Mouse (Mus musculus) embryonic facial prominence, embryonic 11.5 days (tissue): ENCODE measurements around the gene Lingo4. TPM values are rescaled to one million over a fixed set of nuclear protein-coding genes. Genes with fewer than 3 reads are reported as not detected.

Experiments used
- ATAC-seq: fragments of 200-750 bp; cut with Nextera tagmentation; replicated peaks from 2 replicates; pipeline ENCODE4 v1.8.0; 2017; ENCODE audit warnings: low read depth; ENCODE audit not compliant: insufficient number of reproducible peaks, low FRiP score, low TSS enrichment
- DNase-seq: peaks from one replicate; pipeline ENCODE4 v3.0.0-alpha.2; 2015; ENCODE audit warnings: low spot score
- H3K27ac ChIP-seq: fragments of 300-500 bp; sonication (generic); replicated peaks from 2 replicates; pipeline ENCODE4 v1.5.1; 2014; ENCODE audit warnings: mild to moderate bottlenecking, low read depth, low read length, control low read depth
- H3K27me3 ChIP-seq: fragments of 300-500 bp; sonication (generic); 2 replicates; pipeline ENCODE4 v1.6.1; 2014; ENCODE audit warnings: mild to moderate bottlenecking, low read length, moderate library complexity, mixed read lengths; ENCODE audit not compliant: control insufficient read depth, insufficient read depth
- H3K36me3 ChIP-seq: fragments of 300-500 bp; sonication (generic); replicated peaks from 2 replicates; pipeline ENCODE4 v1.6.1; 2014; ENCODE audit warnings: low read depth, mild to moderate bottlenecking, low read length, moderate library complexity, mixed read lengths; ENCODE audit not compliant: control insufficient read depth, insufficient read depth
- H3K4me1 ChIP-seq: fragments of 300-500 bp; sonication (generic); 2 replicates; pipeline ENCODE4 v1.6.1; 2014; ENCODE audit warnings: low read length, mixed read lengths; ENCODE audit not compliant: control insufficient read depth, insufficient read depth
- H3K4me2 ChIP-seq: fragments of 300-500 bp; sonication (generic); 2 replicates; pipeline ENCODE4 v1.6.1; 2014; ENCODE audit warnings: low read depth, mild to moderate bottlenecking, control low read depth, low read length, moderate library complexity
- H3K4me3 ChIP-seq: fragments of 300-500 bp; sonication (generic); 2 replicates; pipeline ENCODE4 v1.5.1; 2014; ENCODE audit warnings: low read depth, low read length, control low read depth
- H3K9ac ChIP-seq: fragments of 300-500 bp; sonication (generic); replicated peaks from 2 replicates; pipeline ENCODE4 v1.6.1; 2014; ENCODE audit warnings: mild to moderate bottlenecking, control low read depth, low read length
- H3K9me3 ChIP-seq: fragments of 300-500 bp; sonication (generic); replicated peaks from 2 replicates; pipeline ENCODE4 v1.6.1; 2016; ENCODE audit warnings: mild to moderate bottlenecking, low read length, inconsistent platforms, mixed read lengths; ENCODE audit not compliant: control insufficient read depth
- WGBS: fragments of 180-500 bp; shearing (Covaris S2); extraction: QIAGEN DNeasy Blood & Tissue Kit; methylation state at CpG from one replicate; pipeline ENCODE4 v1.1.7; 2014; 5-methylcytosine and 5-hydroxymethylcytosine counted together
- polyA plus RNA-seq: library from polyadenylated mRNA; unstranded; fragments of >200 nt; fragmentation: Nextera tagmentation; extraction: Ambion mirVana; gene quantifications from 2 replicates; pipeline ENCODE4 v1.2.1, GENCODE M21; 2014

Lingo4 gene
- polyA plus RNA-seq, 1 experiment from 2014 or later, result 0.13 TPM

DNA sequence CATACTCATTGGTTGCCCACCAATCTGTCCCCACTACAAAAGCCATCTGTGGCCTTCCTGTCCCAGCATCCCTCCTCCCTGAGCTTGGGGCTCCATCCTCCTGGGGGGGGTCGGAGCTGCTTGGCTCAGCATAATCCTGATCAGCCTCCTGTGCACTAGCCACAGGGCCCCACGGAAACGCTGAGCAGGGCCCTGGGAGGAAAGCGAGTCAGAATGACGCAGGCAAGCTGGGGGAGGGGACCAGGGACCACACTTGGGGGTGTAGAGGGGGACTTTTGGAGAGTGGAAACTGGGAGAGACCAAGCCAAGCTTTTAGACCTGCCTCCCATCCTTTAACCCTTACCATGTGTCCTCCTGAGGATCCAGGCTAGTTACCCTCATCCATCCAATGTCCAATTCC lies 22.5 kb upstream of the Lingo4 start:
- Histone ChIP-seq H3K36me3 (no peaks in the 10 kb centered on the region), H3K4me1 (peaks cover 6% of the 10 kb centered on the region; the same call in 1 of the 2 replicates), H3K27me3 (no peaks in the 10 kb centered on the region; the same call in 1 of the 2 replicates), H3K27ac (no peak overlapping the region), H3K4me3 (no peak overlapping the region), H3K9ac (no peak overlapping the region), H3K9me3 (no peaks in the 10 kb centered on the region), H3K4me2 (no peak overlapping the region)
- WGBS, result 49% methylated on average over 5 of the region's 5 CpGs
- ATAC-seq, result no peak
- no peak for DNase-seq

DNA sequence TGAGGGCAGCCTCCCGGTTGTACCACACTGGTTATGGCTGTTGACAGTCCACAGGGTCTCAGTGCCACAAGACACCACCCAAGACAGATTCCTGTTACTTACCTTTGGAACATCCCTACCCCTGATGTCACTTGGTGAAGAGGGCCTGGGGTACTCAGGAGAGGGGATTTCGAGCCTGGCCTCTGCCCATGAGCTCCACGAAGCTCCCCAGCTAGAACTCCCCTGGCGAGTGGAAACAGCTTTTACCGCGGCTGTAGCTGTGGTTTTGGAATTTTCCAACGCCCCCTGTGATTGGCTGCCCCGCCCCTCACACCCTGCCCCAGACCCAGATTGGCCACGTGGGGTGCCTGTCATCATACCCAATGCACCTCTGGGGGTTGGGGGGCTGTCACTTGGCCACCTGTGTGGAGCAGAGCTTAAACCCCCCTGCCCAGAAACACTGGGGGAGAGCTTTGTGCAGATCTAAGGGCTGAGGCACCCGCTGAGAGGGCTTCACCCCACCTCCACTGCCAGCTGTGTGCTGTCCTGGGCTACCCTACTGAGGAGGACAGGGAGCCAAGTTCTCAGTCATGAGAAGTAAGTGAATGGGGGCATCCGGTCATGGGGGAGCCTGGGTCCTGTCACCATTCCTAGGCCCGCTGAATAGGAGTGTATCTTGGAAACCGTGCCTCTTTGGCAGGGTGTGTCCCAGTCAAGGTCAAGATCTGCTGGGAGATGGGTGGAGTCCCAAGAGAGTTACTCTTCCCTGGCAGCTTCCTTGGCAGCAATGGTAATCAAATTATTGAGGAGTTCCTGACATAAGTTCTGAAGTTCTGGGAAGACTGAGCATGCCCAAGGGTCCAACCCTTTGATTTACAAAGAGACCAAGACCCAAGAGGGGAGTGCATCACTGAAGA lies 21.0 kb upstream of the Lingo4 start:
- Histone ChIP-seq H3K4me1 (peaks cover 6% of the 10 kb centered on the region; the same call in 1 of the 2 replicates), H3K36me3 (no peaks in the 10 kb centered on the region), H3K4me3 (no peak overlapping the region), H3K9ac (no peak overlapping the region), H3K27me3 (no peaks in the 10 kb centered on the region; the same call in 1 of the 2 replicates), H3K4me2 (no peak overlapping the region), H3K9me3 (no peaks in the 10 kb centered on the region), H3K27ac (no peak overlapping the region)
- WGBS, result 21% methylated on average over 13 of the region's 13 CpGs
- DNase-seq (no peak), ATAC-seq (no peak)

DNA sequence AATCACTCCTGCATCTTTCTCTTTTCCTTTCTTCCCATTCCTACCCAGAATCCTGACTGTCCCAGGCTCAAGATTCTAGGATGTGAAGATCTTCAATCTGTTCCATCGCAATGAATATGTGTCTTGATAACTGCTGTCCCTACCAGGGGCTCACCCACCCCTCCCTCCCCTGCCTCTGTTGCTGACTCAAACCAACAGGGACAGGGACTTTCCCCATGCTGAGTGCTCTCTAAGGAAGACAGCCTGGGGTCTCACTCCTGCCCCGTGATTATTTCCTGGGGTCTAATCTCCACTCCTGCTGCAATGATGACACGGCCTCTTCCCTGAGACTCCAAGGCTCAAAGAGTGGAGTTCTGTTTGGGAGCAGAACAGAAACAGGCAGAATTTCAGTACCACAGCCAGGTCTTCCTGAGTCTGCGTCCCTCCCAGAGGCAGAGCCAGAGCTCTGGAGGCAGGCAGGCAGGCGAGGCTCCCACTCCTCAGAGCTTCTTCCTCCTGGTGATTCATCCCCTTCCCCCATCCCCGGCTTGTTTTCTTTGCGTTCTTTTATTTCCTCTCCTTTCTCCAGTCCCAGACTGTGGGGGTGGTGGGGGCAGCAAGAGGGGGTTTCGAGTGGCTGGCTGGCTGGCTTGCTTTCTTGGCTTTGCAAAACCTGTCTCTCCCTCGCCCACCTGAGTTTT lies 18.3 kb upstream of the Lingo4 start:
- H3K4me1 ChIP-seq, result no peaks in the 10 kb centered on the region
- DNase-seq, result no peak

DNA sequence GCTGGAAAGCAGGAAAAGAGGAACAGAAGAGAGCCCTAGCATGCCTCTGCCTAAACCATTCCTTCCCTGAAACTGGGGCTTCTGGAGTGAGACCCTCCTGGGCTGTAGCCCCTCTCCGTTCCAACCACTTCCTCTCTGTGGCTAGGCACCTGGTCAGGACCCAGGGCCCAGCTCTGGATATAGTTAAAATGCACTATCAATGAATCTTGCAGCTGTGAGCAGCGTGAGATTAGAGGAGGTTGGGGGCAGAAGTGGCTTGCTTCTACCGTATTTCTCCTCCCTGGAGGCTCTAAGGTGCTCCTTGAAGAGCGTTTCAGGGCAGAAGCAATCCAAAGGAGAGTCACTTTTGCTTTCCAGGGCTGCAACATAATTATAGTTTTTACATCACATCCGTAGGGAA lies 16.0 kb upstream of the Lingo4 start:
- WGBS, result 66% methylated on average over 5 of the region's 5 CpGs
- DNase-seq, result no peak
- no peaks in the 10 kb centered on the region for H3K27me3 ChIP-seq
- H3K9ac ChIP-seq, result no peak overlapping the region
- no peaks in the 10 kb centered on the region for H3K4me1 ChIP-seq
- no peak for ATAC-seq
- no peak overlapping the region for H3K27ac ChIP-seq
- H3K4me3 ChIP-seq, result no peak overlapping the region
- no peaks in the 10 kb centered on the region for H3K9me3 ChIP-seq
- H3K4me2 ChIP-seq, result no peak overlapping the region
- no peaks in the 10 kb centered on the region for H3K36me3 ChIP-seq

More for the DNA sequence above, 18.3 kb upstream of the Lingo4 start:
- H3K27ac ChIP-seq, result no peak overlapping the region
- ATAC-seq, result no peak
- no peak overlapping the region for H3K4me2 ChIP-seq
- no peak overlapping the region for H3K9ac ChIP-seq
- H3K9me3 ChIP-seq, result no peaks in the 10 kb centered on the region
- no peaks in the 10 kb centered on the region for H3K36me3 ChIP-seq
- no peaks in the 10 kb centered on the region; the same call in 1 of the 2 replicates for H3K27me3 ChIP-seq
- 20% methylated on average over 9 of the region's 9 CpGs for WGBS
- no peak overlapping the region for H3K4me3 ChIP-seq

GRCm38 (mm10) chr3:94383476-94383875 lies 14.8 kb upstream of the Lingo4 start:
- no peak overlapping the region for H3K27ac ChIP-seq
- no peak overlapping the region for H3K9ac ChIP-seq
- ATAC-seq (no peak), DNase-seq (no peak)
- H3K9me3 ChIP-seq, result no peaks in the 10 kb centered on the region
- no peaks in the 10 kb centered on the region for H3K36me3 ChIP-seq
- H3K27me3 ChIP-seq, result no peaks in the 10 kb centered on the region
- H3K4me1 ChIP-seq, result no peaks in the 10 kb centered on the region
- no peak overlapping the region for H3K4me3 ChIP-seq
- 64% methylated on average over 3 of the region's 3 CpGs for WGBS
- H3K4me2 ChIP-seq, result no peak overlapping the region

GRCm38 (mm10) chr3:94386671-94387070 lies 11.6 kb upstream of the Lingo4 start:
- H3K9me3 ChIP-seq, result no peaks in the 10 kb centered on the region
- H3K4me1 ChIP-seq, result no peaks in the 10 kb centered on the region
- DNase-seq, result no peak
- WGBS, result 70% methylated on average over 4 of the region's 4 CpGs
- ATAC-seq, result no peak
- no peaks in the 10 kb centered on the region for H3K36me3 ChIP-seq
- no peak overlapping the region for H3K4me3 ChIP-seq
- no peak overlapping the region for H3K27ac ChIP-seq
- no peaks in the 10 kb centered on the region for H3K27me3 ChIP-seq
- H3K4me2 ChIP-seq, result no peak overlapping the region
- no peak overlapping the region for H3K9ac ChIP-seq

DNA sequence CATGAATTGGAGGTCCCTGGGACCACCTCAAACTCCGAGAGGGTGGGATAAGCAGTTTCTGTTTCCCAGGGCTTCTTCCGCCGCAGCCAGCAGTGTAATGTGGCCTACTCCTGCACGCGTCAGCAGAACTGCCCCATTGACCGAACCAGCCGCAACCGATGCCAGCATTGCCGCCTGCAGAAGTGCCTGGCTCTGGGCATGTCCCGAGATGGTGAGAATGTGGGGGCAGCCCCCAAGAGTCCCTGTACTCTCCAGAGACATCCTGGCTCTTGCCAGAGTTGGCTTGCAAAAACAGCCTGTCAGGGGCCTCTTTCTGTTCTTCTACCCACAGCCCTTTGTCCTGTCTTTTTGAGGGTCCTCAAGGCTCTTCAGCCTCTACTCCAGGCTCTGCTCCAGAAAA lies 10.9 kb upstream of the Lingo4 start:
- H3K4me3 ChIP-seq, result no peak overlapping the region
- H3K27me3 ChIP-seq, result no peaks in the 10 kb centered on the region
- no peak overlapping the region for H3K27ac ChIP-seq
- no peak for ATAC-seq
- no peak overlapping the region for H3K9ac ChIP-seq
- no peaks in the 10 kb centered on the region for H3K4me1 ChIP-seq
- H3K4me2 ChIP-seq, result no peak overlapping the region
- 85% methylated on average over 10 of the region's 10 CpGs for WGBS
- H3K9me3 ChIP-seq, result no peaks in the 10 kb centered on the region
- no peak for DNase-seq
- no peaks in the 10 kb centered on the region for H3K36me3 ChIP-seq

DNA sequence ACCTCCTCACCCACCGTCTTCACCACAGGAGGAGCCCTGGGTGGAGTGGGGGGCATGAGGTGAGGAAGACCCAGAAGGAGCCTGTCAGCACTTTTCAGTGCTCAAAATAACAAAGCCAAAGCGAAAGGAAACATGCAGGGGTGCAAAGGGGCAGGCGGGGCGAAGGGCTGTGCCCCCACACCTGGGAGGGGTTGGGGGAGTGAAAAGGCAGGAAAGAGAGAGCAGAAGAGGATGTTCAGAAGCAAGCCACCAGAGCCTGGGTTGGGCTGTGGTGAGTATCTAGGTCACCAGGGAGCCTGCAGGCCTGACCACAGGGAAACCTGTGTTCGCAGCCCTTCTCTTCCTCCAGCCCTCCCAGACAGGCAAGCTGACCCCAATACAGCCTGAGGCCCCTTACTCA lies 10.3 kb upstream of the Lingo4 start:
- DNase-seq, result no peak

More for the DNA sequence above, 10.3 kb upstream of the Lingo4 start:
- Histone ChIP-seq H3K4me1 (no peaks in the 10 kb centered on the region), H3K9me3 (no peaks in the 10 kb centered on the region), H3K4me2 (no peak overlapping the region), H3K9ac (no peak overlapping the region), H3K4me3 (no peak overlapping the region), H3K27me3 (no peaks in the 10 kb centered on the region), H3K36me3 (no peaks in the 10 kb centered on the region), H3K27ac (no peak overlapping the region)
- ATAC-seq, result no peak
- WGBS, result 78% methylated on average over 5 of the region's 5 CpGs
